Mouse (Mus musculus): ENCODE measurements at regions not wholly inside any gene's neighbourhood (a gene's known extent, or its start where the extent isn't known, plus 50 kb on each side); places are given as distances from the start of the nearest gene placed in this dataset.
"Not testable (repeated sequence)": the region's sequence is repeated elsewhere in the genome, so short reads cannot be mapped to it uniquely, and the experiment has no call there.

GRCm38 (mm10) chr4:67208406-67208805, 381.0 kb downstream of the Tlr4 start:
- H3K4me1 ChIP-seq (ENCODE audit: control insufficient read depth, insufficient read depth, low read length); H3K27ac ChIP-seq (replicated peaks; ENCODE audit: low read depth, low read length); DNase-seq (ENCODE audit: low spot score); H3K4me3 ChIP-seq (ENCODE audit: low read depth, low read length); H3K4me2 ChIP-seq (ENCODE audit: low read depth, low read length); H3K9me3 ChIP-seq (replicated peaks; ENCODE audit: control insufficient read depth, low read length); ATAC-seq (replicated peaks; ENCODE audit: insufficient number of reproducible peaks, low FRiP score, low TSS enrichment, low read depth); H3K9ac ChIP-seq (replicated peaks; ENCODE audit: low read length); H3K27me3 ChIP-seq (ENCODE audit: control insufficient read depth, insufficient read depth, low read length); H3K36me3 ChIP-seq (replicated peaks; ENCODE audit: control insufficient read depth, insufficient read depth, low read depth, low read length): not testable (repeated sequence)

DNA sequence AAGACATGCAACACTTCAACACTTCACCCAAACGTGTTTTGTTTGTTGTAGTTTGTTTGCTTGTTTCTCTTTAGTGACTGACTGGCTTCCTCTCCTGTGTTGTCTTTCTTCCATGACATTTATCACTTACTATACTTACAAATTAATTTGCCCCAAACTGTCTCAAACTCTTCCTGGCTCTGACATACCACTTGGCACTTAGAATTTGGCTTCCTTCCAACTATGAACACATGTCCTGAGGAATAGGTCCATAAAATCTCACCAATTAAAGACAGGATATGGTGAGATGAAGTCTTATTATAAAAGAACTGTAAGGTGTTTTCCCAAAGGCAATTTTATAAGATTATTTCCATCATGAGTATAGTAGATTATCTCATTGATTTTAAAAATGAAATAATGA, 386.0 kb downstream of the Tlr4 start:
- no peaks in the 10 kb centered on the region for H3K27me3 ChIP-seq (ENCODE audit: control insufficient read depth, insufficient read depth, low read length)
- H3K36me3 ChIP-seq (replicated peaks; ENCODE audit: control insufficient read depth, insufficient read depth, low read depth, low read length): no peaks in the 10 kb centered on the region
- no peaks in the 10 kb centered on the region for H3K9me3 ChIP-seq (replicated peaks; ENCODE audit: control insufficient read depth, low read length)
- no peak for ATAC-seq (replicated peaks; ENCODE audit: insufficient number of reproducible peaks, low FRiP score, low TSS enrichment, low read depth)
- no peak overlapping the region for H3K9ac ChIP-seq (replicated peaks; ENCODE audit: low read length)
- H3K4me3 ChIP-seq (ENCODE audit: low read depth, low read length): no peak overlapping the region
- no peak overlapping the region for H3K27ac ChIP-seq (replicated peaks; ENCODE audit: low read depth, low read length)
- WGBS: 63% methylated on average over 1 of the region's 1 CpGs
- DNase-seq (ENCODE audit: low spot score): no peak
- H3K4me2 ChIP-seq (ENCODE audit: low read depth, low read length): no peak overlapping the region
- H3K4me1 ChIP-seq (ENCODE audit: control insufficient read depth, insufficient read depth, low read length): no peaks in the 10 kb centered on the region

GRCm38 (mm10) chr4:67224533-67224932, 397.1 kb downstream of the Tlr4 start:
- ATAC-seq (replicated peaks; ENCODE audit: insufficient number of reproducible peaks, low FRiP score, low TSS enrichment, low read depth): no peak
- no peaks in the 10 kb centered on the region for H3K4me1 ChIP-seq (ENCODE audit: control insufficient read depth, insufficient read depth, low read length)

DNA sequence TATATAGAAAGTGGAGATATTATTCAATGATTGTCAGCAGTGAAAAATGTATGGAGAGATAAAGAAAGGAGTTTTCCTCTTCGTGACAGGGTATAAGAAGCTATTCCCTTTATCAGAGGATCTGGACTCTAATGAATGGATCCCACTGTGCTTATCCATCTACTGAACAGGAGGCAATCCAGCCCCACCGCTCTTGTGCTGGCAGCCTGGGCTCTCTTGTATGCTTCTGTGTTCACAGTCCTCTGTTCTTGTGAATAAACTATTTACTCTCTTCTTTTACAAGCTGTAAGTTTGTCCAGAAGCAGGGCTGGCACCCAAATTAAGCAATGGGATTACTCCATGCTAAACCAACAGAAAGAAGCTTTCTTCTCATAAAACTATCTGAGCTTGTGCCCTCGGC, 401.8 kb downstream of the Tlr4 start:
- DNase-seq (ENCODE audit: low spot score) (no peak), ATAC-seq (replicated peaks; ENCODE audit: insufficient number of reproducible peaks, low FRiP score, low TSS enrichment, low read depth) (no peak)
- H3K27ac ChIP-seq (replicated peaks; ENCODE audit: low read depth, low read length): no peak overlapping the region
- no peaks in the 10 kb centered on the region for H3K27me3 ChIP-seq (ENCODE audit: control insufficient read depth, insufficient read depth, low read length)
- 79% methylated on average over 3 of the region's 3 CpGs for WGBS
- no peaks in the 10 kb centered on the region for H3K36me3 ChIP-seq (replicated peaks; ENCODE audit: control insufficient read depth, insufficient read depth, low read depth, low read length)
- no peak overlapping the region for H3K4me3 ChIP-seq (ENCODE audit: low read depth, low read length)
- no peak overlapping the region for H3K4me2 ChIP-seq (ENCODE audit: low read depth, low read length)
- H3K4me1 ChIP-seq (ENCODE audit: control insufficient read depth, insufficient read depth, low read length): no peaks in the 10 kb centered on the region
- H3K9me3 ChIP-seq (replicated peaks; ENCODE audit: control insufficient read depth, low read length): no peaks in the 10 kb centered on the region
- H3K9ac ChIP-seq (replicated peaks; ENCODE audit: low read length): no peak overlapping the region

More at GRCm38 (mm10) chr4:67224533-67224932, 397.1 kb downstream of the Tlr4 start:
- H3K36me3 ChIP-seq (replicated peaks; ENCODE audit: control insufficient read depth, insufficient read depth, low read depth, low read length): no peaks in the 10 kb centered on the region
- no peaks in the 10 kb centered on the region for H3K27me3 ChIP-seq (ENCODE audit: control insufficient read depth, insufficient read depth, low read length)
- H3K9ac ChIP-seq (replicated peaks; ENCODE audit: low read length): no peak overlapping the region
- H3K9me3 ChIP-seq (replicated peaks; ENCODE audit: control insufficient read depth, low read length): no peaks in the 10 kb centered on the region
- no peak overlapping the region for H3K4me2 ChIP-seq (ENCODE audit: low read depth, low read length)
- DNase-seq (ENCODE audit: low spot score): no peak
- no peak overlapping the region for H3K4me3 ChIP-seq (ENCODE audit: low read depth, low read length)
- H3K27ac ChIP-seq (replicated peaks; ENCODE audit: low read depth, low read length): no peak overlapping the region

DNA sequence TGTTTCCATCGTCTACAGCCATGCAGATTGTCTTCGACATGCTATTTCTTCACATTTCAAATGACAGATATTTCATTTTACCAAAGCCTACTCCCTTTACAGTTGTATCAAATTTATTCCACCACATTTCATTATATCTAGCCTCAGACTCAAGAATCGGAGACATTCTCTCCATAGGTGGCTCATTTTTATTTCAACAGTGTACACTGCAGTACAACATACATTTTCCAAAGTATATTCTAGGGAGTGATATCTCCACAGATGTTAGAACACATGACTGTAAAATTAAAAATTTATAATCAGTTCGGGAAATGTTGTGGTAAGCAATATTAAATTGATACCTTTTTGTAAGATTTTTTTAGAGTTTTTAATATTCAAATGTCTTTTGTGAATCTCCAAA, 446.2 kb downstream of the Tlr4 start:
- no peak overlapping the region for H3K4me2 ChIP-seq (ENCODE audit: low read depth, low read length)
- DNase-seq (ENCODE audit: low spot score) (no peak), ATAC-seq (replicated peaks; ENCODE audit: insufficient number of reproducible peaks, low FRiP score, low TSS enrichment, low read depth) (no peak)
- H3K9me3 ChIP-seq (replicated peaks; ENCODE audit: control insufficient read depth, low read length): no peaks in the 10 kb centered on the region
- no peaks in the 10 kb centered on the region for H3K36me3 ChIP-seq (replicated peaks; ENCODE audit: control insufficient read depth, insufficient read depth, low read depth, low read length)
- 83% methylated on average over 4 of the region's 4 CpGs for WGBS
- no peaks in the 10 kb centered on the region for H3K4me1 ChIP-seq (ENCODE audit: control insufficient read depth, insufficient read depth, low read length)
- no peak overlapping the region for H3K9ac ChIP-seq (replicated peaks; ENCODE audit: low read length)
- no peak overlapping the region for H3K4me3 ChIP-seq (ENCODE audit: low read depth, low read length)
- no peak overlapping the region for H3K27ac ChIP-seq (replicated peaks; ENCODE audit: low read depth, low read length)
- no peaks in the 10 kb centered on the region for H3K27me3 ChIP-seq (ENCODE audit: control insufficient read depth, insufficient read depth, low read length)

DNA sequence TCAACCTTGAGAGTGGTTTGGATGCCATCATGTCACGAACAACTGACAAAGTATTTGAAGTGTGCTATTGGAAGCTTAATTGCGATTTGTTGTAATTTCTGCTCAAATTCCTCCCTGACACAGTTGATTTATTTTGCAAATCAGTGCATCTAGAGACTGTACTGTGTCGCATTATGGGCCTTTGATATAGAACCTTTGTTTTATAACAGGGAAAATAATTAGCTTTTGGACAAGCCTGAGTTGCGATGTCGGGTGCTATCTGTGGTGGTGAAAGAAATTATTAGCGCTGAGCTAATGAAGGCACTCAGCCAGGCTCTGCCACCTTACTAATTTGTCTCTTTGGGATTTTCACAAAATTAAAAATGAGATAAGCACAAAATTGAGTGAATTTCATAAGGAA, 473.6 kb downstream of the Tlr4 start:
- Histone ChIP-seq H3K4me2 (ENCODE audit: low read depth, low read length) (no peak overlapping the region), H3K36me3 (replicated peaks; ENCODE audit: control insufficient read depth, insufficient read depth, low read depth, low read length) (no peaks in the 10 kb centered on the region), H3K27ac (replicated peaks; ENCODE audit: low read depth, low read length) (no peak overlapping the region), H3K4me1 (ENCODE audit: control insufficient read depth, insufficient read depth, low read length) (no peaks in the 10 kb centered on the region), H3K9me3 (replicated peaks; ENCODE audit: control insufficient read depth, low read length) (no peaks in the 10 kb centered on the region), H3K27me3 (ENCODE audit: control insufficient read depth, insufficient read depth, low read length) (no peaks in the 10 kb centered on the region), H3K9ac (replicated peaks; ENCODE audit: low read length) (no peak overlapping the region), H3K4me3 (ENCODE audit: low read depth, low read length) (no peak overlapping the region)
- 92% methylated on average over 6 of the region's 6 CpGs for WGBS
- DNase-seq (ENCODE audit: low spot score): no peak
- no peak for ATAC-seq (replicated peaks; ENCODE audit: insufficient number of reproducible peaks, low FRiP score, low TSS enrichment, low read depth)

GRCm38 (mm10) chr4:67301740-67302139, 474.4 kb downstream of the Tlr4 start:
- DNase-seq (ENCODE audit: low spot score): no peak
- ATAC-seq (replicated peaks; ENCODE audit: insufficient number of reproducible peaks, low FRiP score, low TSS enrichment, low read depth): no peak
- no peaks in the 10 kb centered on the region for H3K4me1 ChIP-seq (ENCODE audit: control insufficient read depth, insufficient read depth, low read length)
- H3K4me3 ChIP-seq (ENCODE audit: low read depth, low read length): no peak overlapping the region
- no peaks in the 10 kb centered on the region for H3K36me3 ChIP-seq (replicated peaks; ENCODE audit: control insufficient read depth, insufficient read depth, low read depth, low read length)
- H3K27me3 ChIP-seq (ENCODE audit: control insufficient read depth, insufficient read depth, low read length): no peaks in the 10 kb centered on the region
- no peak overlapping the region for H3K27ac ChIP-seq (replicated peaks; ENCODE audit: low read depth, low read length)
- 89% methylated on average over 2 of the region's 2 CpGs for WGBS
- H3K9me3 ChIP-seq (replicated peaks; ENCODE audit: control insufficient read depth, low read length): no peaks in the 10 kb centered on the region
- no peak overlapping the region for H3K4me2 ChIP-seq (ENCODE audit: low read depth, low read length)
- no peak overlapping the region for H3K9ac ChIP-seq (replicated peaks; ENCODE audit: low read length)

GRCm38 (mm10) chr4:67320098-67320497, 492.7 kb downstream of the Tlr4 start:
- not testable (repeated sequence) for H3K9me3 ChIP-seq (replicated peaks; ENCODE audit: control insufficient read depth, low read length); H3K27ac ChIP-seq (replicated peaks; ENCODE audit: low read depth, low read length); H3K27me3 ChIP-seq (ENCODE audit: control insufficient read depth, insufficient read depth, low read length); DNase-seq (ENCODE audit: low spot score); H3K4me3 ChIP-seq (ENCODE audit: low read depth, low read length); H3K9ac ChIP-seq (replicated peaks; ENCODE audit: low read length); H3K36me3 ChIP-seq (replicated peaks; ENCODE audit: control insufficient read depth, insufficient read depth, low read depth, low read length); ATAC-seq (replicated peaks; ENCODE audit: insufficient number of reproducible peaks, low FRiP score, low TSS enrichment, low read depth); H3K4me1 ChIP-seq (ENCODE audit: control insufficient read depth, insufficient read depth, low read length); H3K4me2 ChIP-seq (ENCODE audit: low read depth, low read length)
